Mouse (Mus musculus) heart, adult 2 months (tissue): ENCODE measurements at regions not wholly inside any gene's neighbourhood (a gene's known extent, or its start where the extent isn't known, plus 50 kb on each side); places are given as distances from the start of the nearest gene placed in this dataset.

Source experiments
- CTCF ChIP-seq: fragments of 200-600 bp; IDR thresholded peaks from 2 replicates; pipeline ENCODE4 v1.8.1; 2022; ENCODE audit warnings: antibody characterized with exemption, mild to moderate bottlenecking, moderate library complexity
- EP300 ChIP-seq: fragments of 200-500 bp; IDR thresholded peaks from 2 replicates; pipeline ENCODE4 v1.6.1; 2011; ENCODE audit warnings: low read depth, low read length, control low read depth; ENCODE audit not compliant: insufficient read depth
- POLR2A ChIP-seq: fragments of 200-500 bp; IDR thresholded peaks from 2 replicates; pipeline ENCODE4 v1.6.1; 2011; ENCODE audit warnings: mild to moderate bottlenecking, low read depth, low read length, control low read depth; ENCODE audit not compliant: insufficient read depth

DNA sequence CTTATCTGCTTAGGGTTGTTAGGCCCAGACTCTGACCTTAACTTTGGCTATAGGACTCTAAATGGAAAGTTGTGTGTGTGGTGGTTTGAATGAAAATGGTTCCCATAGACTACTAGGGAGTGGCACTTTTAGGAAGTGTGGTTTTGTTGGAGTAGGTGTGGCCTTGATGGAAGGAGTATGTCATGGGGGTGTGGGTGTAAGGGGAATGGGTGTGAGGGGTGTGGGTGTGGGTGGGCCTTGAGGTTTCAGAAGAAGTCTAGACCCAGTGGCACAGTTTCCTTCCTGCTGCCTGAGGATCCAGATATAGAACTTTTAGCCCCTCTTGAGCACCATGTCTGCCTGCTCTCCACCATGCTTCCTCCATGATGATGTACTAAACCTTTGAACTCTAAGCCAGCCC is 63.4 kb downstream of the Rsl24d1 start:
- TF ChIP-seq POLR2A (no peak), CTCF (no peak), EP300 (no peak)
